Mouse (Mus musculus): Measurements from ENCODE around the gene Arl3. TPM values are rescaled to one million over a fixed set of nuclear protein-coding genes. Genes with fewer than 3 reads are reported as not detected.
A peak's percentile ranks its signal among the peaks of the same experiment; 100 is the strongest.

The Arl3 gene
- 52.6 and 70.9 TPM in 2 replicates for polyA plus RNA-seq (2015; fragmentation: Nextera tagmentation; extraction: Ambion mirVana)

DNA sequence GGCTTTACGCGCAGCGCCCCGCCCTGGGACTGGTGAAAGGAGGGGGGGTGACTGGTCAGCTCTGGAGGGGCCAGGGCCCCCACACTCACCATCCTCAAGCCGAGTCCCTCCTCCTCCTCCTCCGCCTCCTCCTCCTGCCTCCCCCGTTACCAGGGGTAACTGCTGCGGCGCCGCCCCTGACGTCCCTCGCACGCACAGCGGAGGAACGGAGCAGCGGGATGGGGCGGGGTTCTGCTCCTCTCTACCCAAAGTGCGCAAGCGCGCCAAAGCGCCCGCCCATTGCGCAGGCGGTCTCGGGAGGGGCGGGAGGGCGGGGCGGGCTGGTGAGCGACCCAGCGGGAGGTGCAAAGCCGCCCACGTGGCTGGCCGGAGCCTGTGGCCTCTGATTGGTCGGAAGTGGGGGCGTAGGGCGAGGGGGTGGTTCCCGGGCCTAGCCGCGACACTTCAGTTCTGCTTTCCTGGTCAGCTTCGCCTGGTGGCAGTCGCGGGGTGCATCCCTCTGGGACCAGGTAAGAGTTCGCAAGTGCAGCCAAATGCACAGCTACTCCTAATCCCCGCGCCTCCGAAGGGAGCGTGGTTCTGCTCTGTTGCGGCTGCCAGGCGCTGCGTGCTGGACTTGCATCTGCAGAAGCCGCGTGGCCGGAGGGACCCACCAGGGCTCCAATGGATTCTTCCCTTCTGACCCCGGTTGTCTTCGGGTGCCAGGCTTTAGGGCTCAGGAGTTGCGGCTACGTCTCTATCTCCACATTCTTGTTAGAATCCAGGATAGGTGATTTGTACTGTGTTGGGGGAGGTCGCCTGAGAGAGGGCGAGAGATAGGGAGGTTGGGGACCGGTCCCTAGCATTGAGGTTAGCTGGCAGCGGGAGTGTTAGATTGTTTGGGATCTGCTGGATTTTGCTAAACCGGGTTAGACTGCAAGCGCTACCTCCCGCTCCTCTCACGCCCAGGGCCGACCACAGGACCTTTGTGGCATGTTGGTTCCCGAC, at the start of gene Arl3, which contains the start of gene Sfxn2:
Gene Arl3, minus strand, starts transcription at position 248 of the 987 bp plus-strand sequence.
Gene Sfxn2, plus strand, starts transcription at position 415 of the 987 bp plus-strand sequence.
- ATAC-seq: peak; percentile 97
- Histone ChIP-seq H3K27me3 (replicated peaks; ENCODE audit: insufficient read depth, low read length) (no peaks in the 10 kb centered on the region), H3K4me3 (ENCODE audit: low read depth, low read length) (peak within 1 kb of the TSS; percentile 75), H3K27ac (ENCODE audit: low read length) (peak within 1 kb of the TSS; percentile 88), H3K9ac (replicated peaks; ENCODE audit: low read depth) (peak within 1 kb of the TSS; percentile 52), H3K36me3 (ENCODE audit: insufficient read depth, low read length) (no peaks in the 10 kb centered on the region), H3K4me1 (ENCODE audit: insufficient read depth, low read depth, low read length) (0 out of 2 replicates have a peak, but pooled peaks cover 4% of the 10 kb centered on the region), H3K9me3 (ENCODE audit: low read length) (no peaks in the 10 kb centered on the region), H3K4me2 (replicated peaks; ENCODE audit: low read depth, low read length) (peak within 1 kb of the TSS; percentile 89)
- TF ChIP-seq CTCF (IDR thresholded peaks at IDR 0.05): peak; percentile 65
- no peak; the same call in 1 of the 2 replicates for TF ChIP-seq EP300 (IDR thresholded peaks at IDR 0.05)
- peak; percentile 98 for DNase-seq (ENCODE audit: low spot score)
- WGBS: 1% methylated on average over 59 of the region's 67 CpGs

DNA sequence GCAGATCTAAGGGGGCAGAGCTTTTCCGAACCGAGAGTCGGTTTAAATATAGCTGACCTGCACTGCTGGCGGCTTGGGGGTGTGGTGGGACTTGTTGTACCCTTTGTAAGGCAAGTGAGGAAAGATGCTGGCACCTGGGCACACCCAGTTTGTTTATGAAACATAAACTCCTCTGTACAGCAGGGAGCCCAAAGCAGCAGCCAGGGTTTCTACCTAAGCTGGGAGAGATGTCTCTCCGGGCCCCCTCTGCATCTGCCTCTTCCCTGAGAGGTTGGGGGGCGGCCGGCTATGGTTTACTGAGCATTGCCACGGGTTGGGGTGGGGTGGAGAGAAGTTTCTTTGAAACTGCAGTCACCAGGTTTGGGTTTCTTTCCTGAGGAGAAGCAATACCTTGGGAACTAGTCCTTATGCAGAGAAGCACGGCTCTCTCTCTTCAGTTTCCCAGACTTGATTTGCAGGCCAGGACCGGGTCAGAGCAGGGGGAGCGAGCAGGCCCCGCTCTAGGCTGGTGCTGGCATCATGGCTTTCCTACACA, 49.7 kb upstream of the Arl3 start:
- H3K27me3 ChIP-seq (replicated peaks; ENCODE audit: insufficient read depth, low read length): no peaks in the 10 kb centered on the region
- 25% methylated on average over 12 of the region's 12 CpGs for WGBS
- H3K9ac ChIP-seq (replicated peaks; ENCODE audit: low read depth): 0 out of 2 replicates have a peak overlapping the region, but pooled peaks have one; percentile 16
- no peaks in the 10 kb centered on the region for H3K9me3 ChIP-seq (ENCODE audit: low read length)
- peak overlapping the region; percentile 92 for H3K27ac ChIP-seq (ENCODE audit: low read length)
- H3K4me2 ChIP-seq (replicated peaks; ENCODE audit: low read depth, low read length): peak overlapping the region; percentile 72
- peak overlapping the region; percentile 38; the same call in 1 of the 2 replicates for H3K4me3 ChIP-seq (ENCODE audit: low read depth, low read length)
- no peak for DNase-seq (ENCODE audit: low spot score)
- TF ChIP-seq CTCF (IDR thresholded peaks at IDR 0.05) (no peak), EP300 (IDR thresholded peaks at IDR 0.05) (peak; percentile 24; the same call in 1 of the 2 replicates)
- no peak for ATAC-seq
- no peaks in the 10 kb centered on the region for H3K36me3 ChIP-seq (ENCODE audit: insufficient read depth, low read length)
- peaks cover 61% of the 10 kb centered on the region for H3K4me1 ChIP-seq (ENCODE audit: insufficient read depth, low read depth, low read length)

GRCm38 (mm10) chr19:46621236-46622183, 48.5 kb upstream of the Arl3 start:
- ATAC-seq (no peak), DNase-seq (ENCODE audit: low spot score) (no peak)
- Histone ChIP-seq H3K9ac (replicated peaks; ENCODE audit: low read depth) (no peak overlapping the region), H3K27me3 (replicated peaks; ENCODE audit: insufficient read depth, low read length) (no peaks in the 10 kb centered on the region), H3K9me3 (ENCODE audit: low read length) (no peaks in the 10 kb centered on the region), H3K36me3 (ENCODE audit: insufficient read depth, low read length) (no peaks in the 10 kb centered on the region), H3K4me2 (replicated peaks; ENCODE audit: low read depth, low read length) (no peak overlapping the region), H3K4me3 (ENCODE audit: low read depth, low read length) (no peak overlapping the region), H3K4me1 (ENCODE audit: insufficient read depth, low read depth, low read length) (peaks cover 61% of the 10 kb centered on the region), H3K27ac (ENCODE audit: low read length) (0 out of 2 replicates have a peak overlapping the region, but pooled peaks have one; percentile 21)
- TF ChIP-seq CTCF (IDR thresholded peaks at IDR 0.05) (no peak), EP300 (IDR thresholded peaks at IDR 0.05) (peak; percentile 34)
- 63% methylated on average over 19 of the region's 19 CpGs for WGBS

DNA sequence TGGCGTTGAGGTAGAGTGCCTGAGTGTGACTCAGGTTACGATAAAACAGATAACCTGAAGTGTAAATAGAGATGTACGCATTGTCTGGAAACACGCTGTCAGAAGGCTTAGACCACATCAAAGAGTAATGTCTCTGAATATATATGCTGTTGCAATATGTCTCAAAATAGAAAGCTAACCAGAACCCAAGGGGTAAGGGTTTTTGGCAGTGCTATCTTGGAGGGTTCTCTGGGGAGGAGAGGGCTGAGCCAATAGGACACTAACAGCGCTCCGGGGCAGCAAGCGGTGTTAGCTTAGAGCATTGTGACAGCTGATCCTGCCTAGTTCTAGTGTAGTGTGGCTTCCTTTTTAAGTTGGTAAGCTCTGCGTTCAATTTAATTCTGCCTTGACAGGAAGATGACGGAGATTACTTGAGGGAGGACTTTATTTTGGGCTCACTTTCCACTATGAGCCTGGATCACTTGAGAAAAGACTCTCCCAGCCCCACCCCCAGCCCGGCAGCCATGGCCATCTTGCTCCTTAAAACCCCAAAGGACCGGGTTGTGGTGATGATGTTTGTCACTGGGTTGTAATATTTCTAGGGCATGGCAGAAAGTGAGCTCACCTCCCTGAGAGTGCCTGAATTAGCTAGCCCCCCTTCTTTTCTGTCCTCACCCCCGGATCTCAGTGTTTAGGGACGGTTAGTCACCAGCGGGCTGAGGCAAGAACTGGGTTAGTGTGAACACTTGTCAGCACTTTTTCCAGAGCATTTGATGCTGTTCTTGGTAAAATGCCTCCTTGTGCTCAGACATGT, 47.2 kb upstream of the Arl3 start:
- H3K36me3 ChIP-seq (ENCODE audit: insufficient read depth, low read length): no peaks in the 10 kb centered on the region
- no peak overlapping the region for H3K4me3 ChIP-seq (ENCODE audit: low read depth, low read length)
- no peak overlapping the region for H3K9ac ChIP-seq (replicated peaks; ENCODE audit: low read depth)
- peak; percentile 82 for DNase-seq (ENCODE audit: low spot score)
- peak overlapping the region; percentile 11; the same call in 1 of the 2 replicates for H3K4me2 ChIP-seq (replicated peaks; ENCODE audit: low read depth, low read length)
- no peaks in the 10 kb centered on the region for H3K27me3 ChIP-seq (replicated peaks; ENCODE audit: insufficient read depth, low read length)
- peaks cover 57% of the 10 kb centered on the region for H3K4me1 ChIP-seq (ENCODE audit: insufficient read depth, low read depth, low read length)
- peak overlapping the region; percentile 78 for H3K27ac ChIP-seq (ENCODE audit: low read length)
- TF ChIP-seq CTCF (IDR thresholded peaks at IDR 0.05) (no peak), EP300 (IDR thresholded peaks at IDR 0.05) (no peak)
- ATAC-seq: peak; percentile 14
- H3K9me3 ChIP-seq (ENCODE audit: low read length): no peaks in the 10 kb centered on the region
- WGBS: 45% methylated on average over 14 of the region's 14 CpGs

DNA sequence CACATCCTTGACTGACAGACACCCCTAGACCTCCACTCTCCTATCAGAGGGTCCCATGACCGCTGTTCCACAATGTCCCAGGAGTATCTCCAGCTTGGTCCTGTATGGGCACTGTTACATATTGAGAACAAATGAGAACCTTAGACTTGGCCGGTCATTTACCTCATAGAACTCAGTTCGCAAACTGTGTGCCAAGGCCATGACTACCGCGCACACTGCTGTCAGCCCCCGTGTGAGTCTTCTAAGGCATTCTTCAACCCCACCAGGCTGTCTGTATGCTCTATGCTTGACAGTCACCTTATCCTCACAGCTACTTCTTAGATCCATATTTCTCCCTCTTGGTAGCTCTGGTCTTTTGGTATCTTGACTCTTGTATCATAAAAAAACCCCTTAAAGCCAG, 46.5 kb upstream of the Arl3 start:
- no peaks in the 10 kb centered on the region for H3K36me3 ChIP-seq (ENCODE audit: insufficient read depth, low read length)

More for the DNA sequence above, 46.5 kb upstream of the Arl3 start:
- Histone ChIP-seq H3K4me2 (replicated peaks; ENCODE audit: low read depth, low read length) (no peak overlapping the region), H3K9ac (replicated peaks; ENCODE audit: low read depth) (no peak overlapping the region), H3K9me3 (ENCODE audit: low read length) (no peaks in the 10 kb centered on the region), H3K27me3 (replicated peaks; ENCODE audit: insufficient read depth, low read length) (no peaks in the 10 kb centered on the region), H3K4me1 (ENCODE audit: insufficient read depth, low read depth, low read length) (peaks cover 50% of the 10 kb centered on the region), H3K4me3 (ENCODE audit: low read depth, low read length) (no peak overlapping the region), H3K27ac (ENCODE audit: low read length) (peak overlapping the region; percentile 78)
- TF ChIP-seq EP300 (IDR thresholded peaks at IDR 0.05) (no peak), CTCF (IDR thresholded peaks at IDR 0.05) (no peak)
- ATAC-seq (no peak), DNase-seq (ENCODE audit: low spot score) (no peak)
- 88% methylated on average over 6 of the region's 6 CpGs for WGBS
